Mouse (Mus musculus): ENCODE results near the gene Dgcr2. TPM values are rescaled to one million over a fixed set of nuclear protein-coding genes. Genes with fewer than 3 reads are reported as not detected.
A peak's percentile ranks its signal among the peaks of the same experiment; 100 is the strongest.

Dgcr2 gene
- polyA plus RNA-seq, 1 experiment, result 42.8 TPM

DNA sequence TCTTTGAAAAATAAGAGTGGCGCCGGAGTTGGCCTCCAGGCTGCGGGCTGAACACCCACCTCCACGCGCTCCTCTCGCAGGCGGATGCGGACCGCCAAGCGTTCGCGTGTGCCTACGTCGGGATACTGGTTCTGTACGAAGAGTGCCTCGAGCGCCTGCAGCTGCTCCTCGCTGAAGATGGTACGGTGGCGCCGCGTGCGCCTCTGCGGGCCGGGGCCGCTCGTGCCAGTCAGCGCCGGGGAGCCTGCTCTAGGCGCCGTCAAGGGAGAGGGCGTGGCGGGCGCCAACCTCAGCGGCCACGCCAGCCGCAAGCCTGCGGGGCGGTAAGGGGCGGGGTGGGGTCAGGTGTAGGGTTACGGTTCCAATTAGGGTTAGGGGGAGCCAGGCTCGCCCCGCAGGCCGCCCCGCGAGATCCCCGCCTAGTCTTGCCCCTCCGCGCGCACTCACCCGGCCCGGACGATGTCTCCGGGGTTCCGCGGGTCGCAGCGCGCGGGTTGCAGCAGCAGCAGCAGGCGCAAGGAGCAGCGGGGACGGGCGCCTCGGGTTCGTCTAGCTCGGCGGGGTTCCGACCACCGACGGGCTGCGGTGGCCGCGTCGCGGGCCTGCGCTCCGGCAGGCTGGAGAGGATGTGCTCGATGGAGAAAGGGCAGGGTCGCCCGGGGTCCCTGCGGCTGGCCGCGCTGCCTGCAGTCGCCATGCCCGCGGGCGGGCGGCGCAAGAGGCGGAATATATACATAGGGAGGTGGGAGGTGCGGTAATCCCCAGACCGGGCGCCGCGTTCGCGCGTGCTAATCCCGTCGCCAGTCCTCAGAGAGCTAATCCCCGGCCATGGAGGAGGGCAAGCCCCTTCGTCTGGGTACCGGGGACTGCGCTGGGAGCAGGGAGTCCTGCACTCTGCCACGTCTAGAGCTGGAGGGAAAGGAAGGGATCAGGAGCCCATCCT is 16.2 kb upstream of the Dgcr2 start, which contains the start of gene Gsc2:
Gene Gsc2, minus strand, starts transcription at position 753 of the 943 bp plus-strand sequence.
- TF ChIP-seq MAX (IDR thresholded peaks at IDR 0.05; ENCODE audit: low read depth), result no peak
- peak in 1 of 3 experiments; percentile 21 for TF ChIP-seq MYOD1 (IDR thresholded peaks at IDR 0.05; ENCODE audit: control insufficient read depth in 1 of 3, insufficient read length in 2 of 3, low read depth in 2 of 3)
- Histone ChIP-seq H3K79me2 (ENCODE audit: control insufficient read depth, insufficient read depth) (peaks cover 12% of the 10 kb centered on the region), H3K27me3 (ENCODE audit: control insufficient read depth, insufficient read depth, insufficient read length) (peaks cover 53% of the 10 kb centered on the region), H3K4me2 (ENCODE audit: low read depth) (peak within 1 kb of the TSS; percentile 24), H3K4me3 (no peak within 1 kb of the TSS), H3ac (ENCODE audit: control insufficient read depth, insufficient read length) (no peak within 1 kb of the TSS), H3K36me3 (ENCODE audit: control insufficient read depth, insufficient read depth) (no peaks in the 10 kb centered on the region)

DNA sequence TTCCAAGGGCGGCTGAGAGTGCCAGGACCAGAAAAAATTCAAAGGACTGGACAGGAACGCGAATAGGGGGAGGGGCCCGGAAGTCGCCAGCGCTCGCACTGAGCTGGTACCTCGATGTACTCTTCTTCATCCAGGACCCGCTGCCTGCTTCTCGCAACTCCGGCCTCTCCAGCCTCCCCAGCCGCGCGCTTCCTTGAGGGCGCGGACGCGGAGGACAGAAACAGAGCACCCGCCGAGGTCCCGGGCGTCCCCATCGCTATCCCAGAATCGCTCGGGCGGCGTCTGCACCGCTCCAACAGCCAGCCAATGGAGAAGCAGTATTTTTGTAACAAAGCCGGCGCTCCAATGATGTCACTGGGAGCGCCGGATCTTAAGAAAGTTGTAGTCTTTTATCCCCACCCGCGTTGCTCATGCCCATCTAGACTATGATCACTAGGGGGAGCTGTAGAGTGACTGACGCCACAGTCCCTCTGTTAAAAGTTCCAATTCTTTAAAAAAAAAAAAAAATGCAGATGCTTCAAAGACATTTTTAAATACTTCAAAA is 12.8 kb upstream of the Dgcr2 start, which contains the start of gene Ess2:
Gene Ess2, minus strand, starts transcription at position 297 of the 544 bp plus-strand sequence.
- H3K36me3 ChIP-seq (ENCODE audit: control insufficient read depth, insufficient read depth), result peaks cover 15% of the 10 kb centered on the region
- peaks cover 43% of the 10 kb centered on the region for H3K27me3 ChIP-seq (ENCODE audit: control insufficient read depth, insufficient read depth, insufficient read length)
- H3K4me2 ChIP-seq (ENCODE audit: low read depth), result peak within 1 kb of the TSS; percentile 98
- H3ac ChIP-seq (ENCODE audit: control insufficient read depth, insufficient read length), result peak within 1 kb of the TSS; percentile 53
- H3K4me3 ChIP-seq, result peak within 1 kb of the TSS; percentile 65
- no peak for TF ChIP-seq TCF12 (IDR thresholded peaks at IDR 0.05; ENCODE audit: insufficient read depth, poor library complexity, severe bottlenecking)
- no peak for TF ChIP-seq MYOG (IDR thresholded peaks at IDR 0.05; ENCODE audit: control insufficient read depth in 1 of 3, insufficient read depth in 1 of 3, insufficient read length in 2 of 3, low read depth in 2 of 3)
- TF ChIP-seq E2F4 (IDR thresholded peaks at IDR 0.05; ENCODE audit: insufficient read depth), result no peak
- TF ChIP-seq MAX (IDR thresholded peaks at IDR 0.05; ENCODE audit: low read depth), result no peak
- TF ChIP-seq CEBPB (IDR thresholded peaks at IDR 0.05; ENCODE audit: insufficient read depth, poor library complexity, severe bottlenecking), result no peak
- TF ChIP-seq TCF3 (IDR thresholded peaks at IDR 0.05; ENCODE audit: insufficient read length, low read depth), result no peak
- TF ChIP-seq MYOD1 (IDR thresholded peaks at IDR 0.05; ENCODE audit: control insufficient read depth in 1 of 3, insufficient read length in 2 of 3, low read depth in 2 of 3), result no peak
- peak; percentile 63 for TF ChIP-seq SRF (IDR thresholded peaks at IDR 0.05; ENCODE audit: control insufficient read depth, insufficient read length, low read depth)
- no peak for TF ChIP-seq REST (IDR thresholded peaks at IDR 0.05; ENCODE audit: insufficient read depth, insufficient read length)
- peak; percentile 55 for TF ChIP-seq POLR2A (IDR thresholded peaks at IDR 0.05; ENCODE audit: insufficient read length, low read depth)
- TF ChIP-seq USF1 (IDR thresholded peaks at IDR 0.05; ENCODE audit: low read depth), result no peak
- TF ChIP-seq POLR2AphosphoS2 (IDR thresholded peaks at IDR 0.05; ENCODE audit: insufficient read length, low read depth), result peak; percentile 59
- H3K79me2 ChIP-seq (ENCODE audit: control insufficient read depth, insufficient read depth), result peaks cover 19% of the 10 kb centered on the region

DNA sequence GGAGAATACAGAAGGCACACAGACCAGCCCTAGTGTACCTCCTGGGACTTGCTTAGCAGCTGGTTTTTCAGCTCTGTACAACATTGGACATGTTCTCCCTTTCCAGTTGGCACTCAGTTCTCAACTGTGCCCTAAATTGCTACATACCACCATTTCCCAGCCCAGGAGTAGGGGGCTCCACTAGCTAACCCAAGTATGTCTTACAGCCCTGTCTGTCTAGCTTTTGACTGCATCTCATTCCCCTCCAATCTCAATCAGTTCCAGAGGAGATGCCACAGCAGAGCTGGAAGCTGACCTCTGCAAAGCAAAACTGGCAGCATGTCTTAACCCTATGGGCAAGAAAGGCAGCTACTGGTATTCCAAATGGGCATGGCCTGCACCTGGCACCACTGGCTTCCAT is 2.3 kb downstream of the Dgcr2 start:
- no peaks in the 10 kb centered on the region for H3K27me3 ChIP-seq (ENCODE audit: control insufficient read depth, insufficient read depth, insufficient read length)
- no peak overlapping the region for H3K4me2 ChIP-seq (ENCODE audit: low read depth)
- peaks cover 5% of the 10 kb centered on the region for H3K36me3 ChIP-seq (ENCODE audit: control insufficient read depth, insufficient read depth)
- no peaks in the 10 kb centered on the region for H3K79me2 ChIP-seq (ENCODE audit: control insufficient read depth, insufficient read depth)
- no peak overlapping the region for H3K4me3 ChIP-seq
- no peak overlapping the region for H3ac ChIP-seq (ENCODE audit: control insufficient read depth, insufficient read length)
- no peak for TF ChIP-seq CEBPB (IDR thresholded peaks at IDR 0.05; ENCODE audit: insufficient read depth, poor library complexity, severe bottlenecking)
- TF ChIP-seq E2F4 (IDR thresholded peaks at IDR 0.05; ENCODE audit: insufficient read depth), result no peak
- TF ChIP-seq TCF3 (IDR thresholded peaks at IDR 0.05; ENCODE audit: insufficient read length, low read depth), result no peak

DNA sequence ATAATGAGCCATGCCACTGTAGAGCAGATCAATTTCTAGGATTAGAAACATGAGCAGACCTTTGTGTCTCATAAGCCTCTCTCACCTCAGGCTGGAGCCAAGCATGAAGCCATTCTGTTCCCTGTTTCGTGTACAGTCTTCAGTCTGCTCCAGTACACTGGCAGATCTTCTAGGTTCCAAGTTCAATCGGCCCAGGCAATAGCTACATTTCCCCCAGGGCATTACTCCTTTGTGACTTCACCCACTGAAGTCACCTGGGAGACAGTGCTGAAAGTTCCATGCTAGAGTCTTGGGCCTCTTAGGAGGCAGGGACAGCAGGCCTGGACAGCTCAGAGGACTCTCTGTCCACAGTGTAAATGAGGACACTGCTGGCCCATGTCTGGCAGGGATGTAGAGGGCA is 4.4 kb downstream of the Dgcr2 start, which contains the start of gene Tssk1:
Gene Tssk1, plus strand, starts transcription at position 301 of the 400 bp plus-strand sequence.
- Histone ChIP-seq H3K4me2 (ENCODE audit: low read depth) (no peak within 1 kb of the TSS), H3K4me3 (no peak within 1 kb of the TSS), H3K27me3 (ENCODE audit: control insufficient read depth, insufficient read depth, insufficient read length) (no peaks in the 10 kb centered on the region), H3ac (ENCODE audit: control insufficient read depth, insufficient read length) (no peak within 1 kb of the TSS), H3K79me2 (ENCODE audit: control insufficient read depth, insufficient read depth) (peaks cover 20% of the 10 kb centered on the region), H3K36me3 (ENCODE audit: control insufficient read depth, insufficient read depth) (no peaks in the 10 kb centered on the region)
- TF ChIP-seq MYOG (IDR thresholded peaks at IDR 0.05; ENCODE audit: control insufficient read depth in 1 of 3, insufficient read depth in 1 of 3, insufficient read length in 2 of 3, low read depth in 2 of 3) (no peak), USF1 (IDR thresholded peaks at IDR 0.05; ENCODE audit: low read depth) (no peak), MAX (IDR thresholded peaks at IDR 0.05; ENCODE audit: low read depth) (no peak), E2F4 (IDR thresholded peaks at IDR 0.05; ENCODE audit: insufficient read depth) (no peak)

DNA sequence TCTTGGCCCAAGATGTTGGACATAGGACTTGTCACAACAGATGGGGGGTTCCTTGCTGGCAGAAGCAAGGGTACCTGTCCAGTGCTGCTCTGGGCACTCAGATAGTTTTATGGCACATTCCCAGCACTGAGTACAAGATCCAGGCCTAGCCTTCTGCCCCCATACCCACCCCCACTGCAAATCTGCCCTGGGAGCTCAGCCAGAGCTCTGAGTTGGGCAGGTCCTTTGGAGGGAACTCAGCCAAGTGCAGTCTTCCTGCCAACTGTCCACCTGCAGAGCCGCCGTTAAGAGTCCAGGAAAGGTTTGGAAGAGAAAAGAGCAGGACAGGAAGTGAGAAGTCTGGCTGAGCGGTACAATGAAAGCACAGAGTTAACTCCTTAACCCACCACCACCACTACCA is 5.8 kb downstream of the Dgcr2 start:
- no peak for TF ChIP-seq TCF3 (IDR thresholded peaks at IDR 0.05; ENCODE audit: insufficient read length, low read depth)
- no peak for TF ChIP-seq E2F4 (IDR thresholded peaks at IDR 0.05; ENCODE audit: insufficient read depth)
- TF ChIP-seq MAX (IDR thresholded peaks at IDR 0.05; ENCODE audit: low read depth), result no peak
- no peak for TF ChIP-seq MYOG (IDR thresholded peaks at IDR 0.05; ENCODE audit: control insufficient read depth in 1 of 3, insufficient read depth in 1 of 3, insufficient read length in 2 of 3, low read depth in 2 of 3)
- no peak for TF ChIP-seq POLR2A (IDR thresholded peaks at IDR 0.05; ENCODE audit: insufficient read length, low read depth)
- no peak for TF ChIP-seq MYOD1 (IDR thresholded peaks at IDR 0.05; ENCODE audit: control insufficient read depth in 1 of 3, insufficient read length in 2 of 3, low read depth in 2 of 3)
- no peak for TF ChIP-seq TCF12 (IDR thresholded peaks at IDR 0.05; ENCODE audit: insufficient read depth, poor library complexity, severe bottlenecking)
- no peak for TF ChIP-seq POLR2AphosphoS2 (IDR thresholded peaks at IDR 0.05; ENCODE audit: insufficient read length, low read depth)
- no peak for TF ChIP-seq REST (IDR thresholded peaks at IDR 0.05; ENCODE audit: insufficient read depth, insufficient read length)
- no peak for TF ChIP-seq CEBPB (IDR thresholded peaks at IDR 0.05; ENCODE audit: insufficient read depth, poor library complexity, severe bottlenecking)
- no peak for TF ChIP-seq SRF (IDR thresholded peaks at IDR 0.05; ENCODE audit: control insufficient read depth, insufficient read length, low read depth)
- no peak for TF ChIP-seq USF1 (IDR thresholded peaks at IDR 0.05; ENCODE audit: low read depth)
- H3K79me2 ChIP-seq (ENCODE audit: control insufficient read depth, insufficient read depth), result peaks cover 26% of the 10 kb centered on the region
- no peaks in the 10 kb centered on the region for H3K36me3 ChIP-seq (ENCODE audit: control insufficient read depth, insufficient read depth)
- no peaks in the 10 kb centered on the region for H3K27me3 ChIP-seq (ENCODE audit: control insufficient read depth, insufficient read depth, insufficient read length)
- H3ac ChIP-seq (ENCODE audit: control insufficient read depth, insufficient read length), result no peak overlapping the region
- H3K4me2 ChIP-seq (ENCODE audit: low read depth), result no peak overlapping the region
- H3K4me3 ChIP-seq, result no peak overlapping the region
